Mouse (Mus musculus) lung, adult 2 months (tissue): Measurements from ENCODE around the gene Bnip3. TPM values are rescaled to one million over a fixed set of nuclear protein-coding genes. Genes with fewer than 3 reads are reported as not detected.

ENCODE experiments used
- DNase-seq: peaks from one replicate; pipeline ENCODE4 v3.0.0; 2022
- H3K4me1 ChIP-seq: fragments of 200-500 bp; 2 replicates; pipeline ENCODE4 v1.6.1; 2011; ENCODE audit warnings: low read length; ENCODE audit not compliant: control insufficient read depth, insufficient read depth
- H3K4me3 ChIP-seq: fragments of 200-500 bp; replicated peaks from 2 replicates; pipeline ENCODE3; 2011; ENCODE audit warnings: low read depth, mild to moderate bottlenecking, control low read depth, low read length; ENCODE audit errors: extremely low read depth
- CTCF ChIP-seq: fragments of 200-500 bp; IDR thresholded peaks from 2 replicates; pipeline ENCODE4 v1.5.1; 2011; ENCODE audit warnings: mild to moderate bottlenecking, low read length, control low read depth; ENCODE audit not compliant: insufficient read depth
- POLR2A ChIP-seq: fragments of 200-500 bp; IDR thresholded peaks from 2 replicates; pipeline ENCODE4 v1.6.1; 2011; ENCODE audit warnings: low read depth, mild to moderate bottlenecking, control low read depth, low read length, borderline replicate concordance; ENCODE audit errors: extremely low read depth
- WGBS: fragments of 180-500 bp; shearing (Covaris S2); methylation state at CpG from one replicate; pipeline ENCODE4 v1.1.7; 2018; 5-methylcytosine and 5-hydroxymethylcytosine counted together
- polyA plus RNA-seq: library from polyadenylated mRNA; depleted of rRNA; stranded (reverse); fragments of >200 nt; gene quantifications from 2 replicates; pipeline ENCODE4 v1.2.3, GENCODE M21; 2012

The Bnip3 gene
- polyA plus RNA-seq, 1 experiment = 20.1 TPM

DNA sequence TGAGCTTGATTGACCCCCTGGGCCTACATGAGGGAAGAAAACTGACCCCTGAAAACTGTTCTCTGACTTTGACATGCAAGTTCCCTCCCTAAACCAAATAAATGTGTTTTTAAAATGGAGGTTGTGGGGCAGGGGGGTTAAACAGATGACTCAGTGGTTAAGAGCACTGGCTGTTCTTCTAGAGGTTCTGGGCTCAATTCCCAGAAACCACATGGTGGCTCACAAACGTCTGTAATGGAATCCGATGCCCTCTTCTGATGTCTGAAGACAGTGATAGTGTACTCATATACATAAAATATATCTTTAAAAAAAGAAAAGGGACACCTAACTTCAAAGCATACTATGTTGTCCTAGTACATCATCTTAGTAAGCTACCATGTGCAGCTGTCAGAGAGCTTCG, 34.3 kb downstream of the Bnip3 start:
- Histone ChIP-seq H3K4me3 (no peak overlapping the region), H3K4me1 (no peaks in the 10 kb centered on the region)
- no peak for DNase-seq
- WGBS = 67% methylated on average over 3 of the region's 3 CpGs
- TF ChIP-seq CTCF = no peak
- no peak for TF ChIP-seq POLR2A

- no peaks in the 10 kb centered on the region for H3K4me1 ChIP-seq
- 82% methylated on average over 3 of the region's 3 CpGs for WGBS
- TF ChIP-seq CTCF (no peak), POLR2A (no peak)
- no peak overlapping the region for H3K4me3 ChIP-seq
- no peak for DNase-seq
Measured at GRCm38 (mm10) chr7:138872956-138873355, 36.4 kb downstream of the Bnip3 start.

DNA sequence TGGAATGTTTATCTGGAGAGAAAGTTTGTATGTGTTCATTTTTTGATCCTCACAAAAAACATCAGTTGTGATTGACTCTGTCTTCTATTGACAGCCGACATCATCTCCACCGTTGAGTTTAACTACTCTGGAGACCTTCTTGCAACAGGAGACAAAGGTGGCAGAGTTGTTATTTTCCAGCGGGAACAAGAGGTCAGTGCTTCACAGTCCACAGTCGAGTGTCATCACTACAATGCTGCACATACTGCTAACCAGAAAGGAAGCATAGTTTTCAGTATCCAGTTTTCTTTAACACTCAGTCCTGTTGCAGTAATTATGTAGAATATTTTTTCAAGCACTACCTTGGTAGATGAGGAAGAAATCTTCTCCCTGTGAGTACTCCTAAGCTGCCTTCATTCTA, 41.0 kb downstream of the Bnip3 start:
- TF ChIP-seq CTCF (no peak), POLR2A (no peak)
- no peak overlapping the region for H3K4me3 ChIP-seq
- H3K4me1 ChIP-seq = no peaks in the 10 kb centered on the region; the same call in 1 of the 2 replicates
- WGBS = 84% methylated on average over 4 of the region's 4 CpGs
- DNase-seq = no peak

GRCm38 (mm10) chr7:138867286-138867685, 42.0 kb downstream of the Bnip3 start:
- TF ChIP-seq POLR2A (no peak), CTCF (no peak)
- WGBS = 64% methylated on average over 6 of the region's 6 CpGs
- no peak for DNase-seq
- H3K4me3 ChIP-seq = no peak overlapping the region
- H3K4me1 ChIP-seq = no peaks in the 10 kb centered on the region; the same call in 1 of the 2 replicates

DNA sequence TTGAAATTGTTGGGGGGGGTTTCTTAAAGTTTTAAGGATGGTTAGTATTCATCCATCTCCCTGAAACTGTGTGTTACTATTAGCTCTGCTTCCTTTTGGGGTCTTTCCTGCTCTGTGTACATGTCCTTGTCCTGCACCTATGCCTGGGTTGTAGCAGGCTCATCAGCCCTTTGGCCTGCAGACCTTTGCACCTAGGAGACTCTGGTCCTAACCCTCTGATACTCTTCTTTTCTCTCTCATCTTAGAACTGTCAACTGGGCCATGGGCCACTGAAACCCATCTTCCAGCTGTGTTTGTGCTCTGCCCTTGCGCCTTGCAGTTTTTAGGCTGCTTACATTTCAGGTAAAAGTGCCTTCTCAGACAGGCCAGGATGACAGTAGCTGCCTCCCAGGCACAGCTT, 44.5 kb downstream of the Bnip3 start:
- no peak overlapping the region for H3K4me3 ChIP-seq
- H3K4me1 ChIP-seq = no peaks in the 10 kb centered on the region; the same call in 1 of the 2 replicates
- TF ChIP-seq POLR2A (no peak), CTCF (no peak)
- no peak for DNase-seq
- 84% methylated on average over 1 of the region's 1 CpGs for WGBS

- TF ChIP-seq CTCF (no peak), POLR2A (no peak)
- DNase-seq = no peak
- WGBS = 84% methylated on average over 3 of the region's 3 CpGs
Measured at GRCm38 (mm10) chr7:138863950-138864572, 45.3 kb downstream of the Bnip3 start.

GRCm38 (mm10) chr7:138856670-138857069, 52.6 kb downstream of the Bnip3 start:
- Histone ChIP-seq H3K4me3 (no peak overlapping the region), H3K4me1 (no peaks in the 10 kb centered on the region; the same call in 1 of the 2 replicates)
- 59% methylated on average over 2 of the region's 2 CpGs for WGBS
- no peak for DNase-seq
- TF ChIP-seq CTCF = no peak

More at GRCm38 (mm10) chr7:138863950-138864572, 45.3 kb downstream of the Bnip3 start:
- Histone ChIP-seq H3K4me1 (no peaks in the 10 kb centered on the region; the same call in 1 of the 2 replicates), H3K4me3 (no peak overlapping the region)

DNA sequence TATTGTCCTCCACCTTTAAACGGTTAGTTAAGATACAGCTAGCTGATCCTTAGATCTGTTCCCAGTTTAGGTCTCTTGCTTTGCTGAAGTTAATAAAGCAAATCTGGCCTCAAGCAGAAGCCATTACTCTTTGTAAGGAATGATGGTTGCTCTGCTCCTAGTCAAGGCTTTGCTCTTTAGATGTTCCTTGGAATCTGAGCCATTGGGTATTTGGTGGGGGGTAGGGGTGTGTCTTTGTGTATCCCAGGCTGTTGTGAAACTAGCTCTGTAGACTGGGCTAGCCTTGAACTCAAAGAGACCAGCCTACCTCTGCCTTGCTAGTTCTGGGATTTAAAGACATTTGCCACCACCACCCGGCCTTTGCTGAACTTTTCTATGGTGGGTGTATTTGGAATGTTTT, 55.1 kb downstream of the Bnip3 start:
- DNase-seq = no peak
- no peak overlapping the region for H3K4me3 ChIP-seq
- H3K4me1 ChIP-seq = no peaks in the 10 kb centered on the region; the same call in 1 of the 2 replicates
- WGBS = 80% methylated on average over 2 of the region's 2 CpGs
- TF ChIP-seq CTCF (no peak), POLR2A (no peak)

DNA sequence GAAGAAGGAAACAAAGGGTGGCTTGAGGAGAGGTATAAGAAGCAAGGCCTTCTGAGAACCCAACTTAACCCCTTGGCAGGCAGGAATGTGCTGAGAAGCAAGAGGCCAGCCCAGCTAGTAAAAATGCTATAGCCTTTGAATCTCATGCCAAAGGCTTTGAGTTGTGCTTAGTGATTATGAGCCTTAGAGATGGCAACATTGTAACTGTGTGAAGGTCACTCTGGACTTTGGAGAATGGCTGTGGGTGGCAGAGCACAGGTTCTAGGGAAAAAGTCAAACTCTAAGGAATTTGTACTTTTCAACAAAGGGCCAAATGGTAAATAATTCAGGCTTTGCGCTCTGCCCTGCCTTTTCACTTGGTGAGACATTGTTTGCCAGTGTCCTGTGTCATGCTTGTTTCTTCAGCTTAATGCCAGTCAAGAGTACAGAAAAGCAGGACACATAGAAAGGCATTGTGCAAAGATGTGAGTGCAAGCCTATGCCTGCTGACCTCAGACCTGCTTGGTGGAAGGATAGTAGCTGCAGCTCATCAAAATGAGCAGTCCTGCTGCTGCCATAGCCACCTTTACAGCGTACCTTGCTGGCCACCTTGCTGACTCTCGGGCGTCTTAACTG, 55.8 kb downstream of the Bnip3 start:
- Histone ChIP-seq H3K4me3 (no peak overlapping the region), H3K4me1 (no peaks in the 10 kb centered on the region; the same call in 1 of the 2 replicates)
- TF ChIP-seq POLR2A = no peak
- no peak for TF ChIP-seq CTCF
- 98% methylated on average over 4 of the region's 4 CpGs for WGBS
- DNase-seq = no peak

GRCm38 (mm10) chr7:138850083-138850482, 59.2 kb downstream of the Bnip3 start:
- H3K4me3 ChIP-seq = no peak overlapping the region
- DNase-seq = no peak
- peaks cover 12% of the 10 kb centered on the region for H3K4me1 ChIP-seq
- TF ChIP-seq POLR2A (no peak), CTCF (no peak)
